Mouse (Mus musculus): ENCODE measurements around the gene Atg101. TPM values are rescaled to one million over a fixed set of nuclear protein-coding genes. Genes with fewer than 3 reads are reported as not detected.

Gene Atg101
- polyA plus RNA-seq, 1 experiment from 2014 or later, result 82.8 TPM

DNA sequence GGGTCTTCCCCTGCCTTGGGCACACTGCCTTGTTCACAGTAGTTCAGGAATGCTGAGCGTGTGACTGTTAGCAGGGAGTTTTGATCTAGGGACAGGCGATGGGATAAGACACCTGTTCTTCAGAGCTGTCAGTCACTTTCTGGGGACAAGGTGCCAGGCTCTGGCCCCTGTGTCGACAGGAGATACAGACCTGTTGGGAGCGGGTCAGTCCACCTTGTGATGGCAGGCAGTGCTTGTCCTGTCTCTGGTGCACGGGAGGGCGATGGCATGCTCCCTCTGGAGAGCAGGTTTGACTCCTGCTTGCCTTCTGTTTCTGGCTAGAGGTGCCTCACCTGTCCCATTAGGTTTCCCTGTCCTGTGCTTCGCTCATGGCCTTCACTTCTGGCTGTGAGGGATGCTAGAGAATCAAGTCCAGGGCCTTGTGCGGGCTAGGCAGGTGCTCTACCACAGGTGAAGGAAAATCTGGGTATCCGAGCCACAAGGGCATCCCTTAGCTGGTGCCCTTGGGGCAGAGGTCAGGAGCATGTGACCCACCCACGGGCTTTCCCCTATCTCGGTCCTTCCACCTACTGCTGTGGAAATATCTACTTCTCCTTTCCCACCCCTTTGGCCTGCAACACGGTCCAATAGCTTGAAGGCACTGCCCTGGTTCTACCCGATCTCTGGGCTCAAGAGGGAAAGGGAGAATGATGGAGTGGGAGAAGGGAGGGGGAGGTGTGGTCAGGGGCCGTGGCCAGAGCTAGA, 27.4 kb upstream of the Atg101 start:
- no peak for ATAC-seq

DNA sequence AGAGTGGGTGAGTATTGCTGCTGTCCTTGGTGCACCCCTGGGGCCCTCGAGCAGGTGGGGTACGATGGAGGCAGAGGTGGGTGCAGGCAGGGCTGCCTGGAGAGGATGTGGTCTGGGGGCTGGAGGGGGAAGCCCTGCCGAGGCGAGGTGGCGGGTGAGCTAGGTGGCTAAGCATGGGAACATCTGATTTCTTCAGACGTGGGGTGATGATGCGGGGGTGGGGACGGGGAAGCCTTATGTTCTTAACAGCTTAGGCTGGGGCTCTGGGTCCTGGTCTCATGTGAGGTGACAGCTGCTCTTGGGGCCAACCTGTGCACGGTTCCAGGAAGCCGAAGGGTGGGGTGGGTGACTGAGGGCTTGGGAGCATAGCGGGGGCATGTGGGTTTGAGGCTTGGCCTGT, 25.7 kb upstream of the Atg101 start:
- Histone ChIP-seq H3K27me3 (peaks cover 12% of the 10 kb centered on the region; the same call in 1 of the 2 replicates), H3K27ac (no peak overlapping the region), H3K4me2 (replicated peaks) (no peak overlapping the region), H3K9ac (replicated peaks) (no peak overlapping the region), H3K36me3 (no peaks in the 10 kb centered on the region), H3K9me3 (no peaks in the 10 kb centered on the region), H3K4me3 (replicated peaks) (no peak overlapping the region), H3K4me1 (replicated peaks) (peaks cover 12% of the 10 kb centered on the region; the same call in 1 of the 2 replicates)
- ATAC-seq, result no peak
- WGBS, result 94% methylated on average over 11 of the region's 11 CpGs

More for the DNA sequence above, 27.4 kb upstream of the Atg101 start:
- Histone ChIP-seq H3K4me2 (replicated peaks) (no peak overlapping the region), H3K4me1 (replicated peaks) (peaks cover 12% of the 10 kb centered on the region; the same call in 1 of the 2 replicates), H3K27me3 (peaks cover 25% of the 10 kb centered on the region; the same call in 1 of the 2 replicates), H3K36me3 (no peaks in the 10 kb centered on the region), H3K4me3 (replicated peaks) (no peak overlapping the region), H3K27ac (no peak overlapping the region), H3K9ac (replicated peaks) (no peak overlapping the region), H3K9me3 (no peaks in the 10 kb centered on the region)
- WGBS, result 78% methylated on average over 14 of the region's 14 CpGs

- Histone ChIP-seq H3K9me3 (no peaks in the 10 kb centered on the region), H3K27me3 (peaks cover 9% of the 10 kb centered on the region; the same call in 1 of the 2 replicates), H3K9ac (replicated peaks) (no peak overlapping the region), H3K27ac (no peak overlapping the region), H3K36me3 (no peaks in the 10 kb centered on the region), H3K4me1 (replicated peaks) (peaks cover 5% of the 10 kb centered on the region; the same call in 1 of the 2 replicates), H3K4me3 (replicated peaks) (no peak overlapping the region), H3K4me2 (replicated peaks) (no peak overlapping the region)
- no peak for ATAC-seq
- WGBS, result 70% methylated on average over 3 of the region's 3 CpGs
Observed at GRCm38 (mm10) chr15:101259922-101260321, 24.1 kb upstream of the Atg101 start.

- no peaks in the 10 kb centered on the region for H3K36me3 ChIP-seq
- H3K4me2 ChIP-seq (replicated peaks), result no peak overlapping the region
- H3K4me1 ChIP-seq (replicated peaks), result 0 out of 2 replicates have a peak, but pooled peaks cover 4% of the 10 kb centered on the region
- no peak overlapping the region for H3K4me3 ChIP-seq (replicated peaks)
- ATAC-seq, result no peak
- H3K9me3 ChIP-seq, result no peaks in the 10 kb centered on the region
- H3K27ac ChIP-seq, result no peak overlapping the region
- WGBS, result 74% methylated on average over 10 of the region's 10 CpGs
- no peak overlapping the region for H3K9ac ChIP-seq (replicated peaks)
- H3K27me3 ChIP-seq, result peaks cover 12% of the 10 kb centered on the region
Observed at GRCm38 (mm10) chr15:101260387-101260786, 23.7 kb upstream of the Atg101 start.

GRCm38 (mm10) chr15:101260874-101261622, 23.0 kb upstream of the Atg101 start:
- Histone ChIP-seq H3K4me2 (replicated peaks) (no peak overlapping the region), H3K9ac (replicated peaks) (no peak overlapping the region), H3K4me1 (replicated peaks) (peaks cover 10% of the 10 kb centered on the region), H3K36me3 (no peaks in the 10 kb centered on the region), H3K27me3 (peaks cover 17% of the 10 kb centered on the region), H3K4me3 (replicated peaks) (no peak overlapping the region), H3K27ac (peak overlapping the region; percentile 25; the same call in 1 of the 2 replicates), H3K9me3 (no peaks in the 10 kb centered on the region)
- WGBS, result 74% methylated on average over 13 of the region's 13 CpGs
- ATAC-seq, result no peak

DNA sequence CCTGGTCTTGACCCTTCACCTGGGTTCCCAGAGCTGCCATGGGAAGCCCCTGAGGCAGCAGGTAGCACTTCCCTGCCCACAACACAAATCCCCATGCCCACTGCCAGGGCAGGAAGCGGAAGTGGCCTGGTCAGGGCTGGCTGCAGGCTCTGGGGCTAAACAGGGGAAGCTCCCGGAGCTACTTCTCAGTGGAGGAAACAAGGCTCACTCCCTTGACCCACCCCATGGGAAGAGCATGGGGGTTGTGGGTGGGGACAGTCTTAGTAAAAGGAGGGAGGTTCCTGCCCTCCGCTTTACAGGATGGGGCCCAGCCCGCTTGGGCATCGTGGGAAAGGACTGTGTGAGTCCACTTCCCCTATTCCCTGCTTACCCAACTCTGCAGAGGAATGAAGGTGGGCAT, 21.6 kb upstream of the Atg101 start:
- Histone ChIP-seq H3K27me3 (peaks cover 24% of the 10 kb centered on the region), H3K4me3 (replicated peaks) (no peak overlapping the region), H3K9me3 (no peaks in the 10 kb centered on the region), H3K4me2 (replicated peaks) (no peak overlapping the region), H3K4me1 (replicated peaks) (peaks cover 25% of the 10 kb centered on the region), H3K9ac (replicated peaks) (no peak overlapping the region), H3K36me3 (no peaks in the 10 kb centered on the region), H3K27ac (no peak overlapping the region)
- no peak for ATAC-seq
- 70% methylated on average over 5 of the region's 5 CpGs for WGBS

DNA sequence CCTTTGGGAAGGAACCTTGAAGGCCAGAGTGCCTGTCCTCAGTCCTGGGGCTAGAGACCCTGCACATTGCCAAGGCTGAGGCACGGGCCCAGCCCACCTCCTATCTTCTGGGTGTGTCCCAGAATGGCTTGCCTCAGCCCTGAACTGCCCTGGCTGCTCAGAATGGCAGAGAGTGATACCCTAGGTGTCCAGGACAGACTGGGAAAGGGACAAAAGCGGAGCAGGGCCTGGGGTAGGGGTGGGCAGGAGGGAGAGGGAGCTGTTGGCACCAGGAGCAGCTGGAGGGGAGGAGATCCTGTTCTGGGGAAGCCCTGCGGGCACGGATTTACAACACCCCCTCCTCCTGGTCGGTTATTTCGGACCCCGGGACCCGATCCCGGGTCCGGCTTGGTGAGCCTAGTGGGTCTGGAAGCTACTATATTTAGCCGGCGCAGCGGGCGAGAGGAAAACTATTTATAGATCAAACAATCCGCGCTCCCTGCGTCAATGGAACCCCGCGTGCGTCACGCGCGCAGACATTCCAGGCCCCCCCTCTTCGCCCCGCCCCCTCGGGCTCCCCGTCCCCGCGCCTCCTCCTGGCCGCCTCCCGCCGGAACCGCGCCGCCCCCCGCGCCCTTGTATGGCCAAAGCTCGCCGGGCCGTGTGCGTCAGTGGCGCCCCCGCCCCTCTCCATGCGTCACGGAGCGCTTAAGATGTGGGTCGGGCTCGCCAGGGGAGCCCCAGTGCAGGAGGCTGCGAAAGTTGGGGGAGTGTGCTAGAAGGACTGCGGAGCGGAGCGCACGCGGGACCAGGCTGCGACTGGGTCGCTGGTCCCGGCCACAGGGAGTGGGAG, 17.7 kb upstream of the Atg101 start:
- Histone ChIP-seq H3K9ac (replicated peaks) (peak overlapping the region; percentile 61), H3K27me3 (peaks cover 37% of the 10 kb centered on the region), H3K27ac (no peak overlapping the region), H3K4me3 (replicated peaks) (peak overlapping the region; percentile 47), H3K4me1 (replicated peaks) (peaks cover 21% of the 10 kb centered on the region), H3K9me3 (no peaks in the 10 kb centered on the region), H3K36me3 (peaks cover 11% of the 10 kb centered on the region; the same call in 1 of the 2 replicates), H3K4me2 (replicated peaks) (peak overlapping the region; percentile 83)
- ATAC-seq, result peak; percentile 69
- whole genome bisulfite sequencing, result under 1% methylated on average over 53 of the region's 57 CpGs

- no peak for ATAC-seq
- Histone ChIP-seq H3K36me3 (peaks cover 11% of the 10 kb centered on the region; the same call in 1 of the 2 replicates), H3K27ac (no peak overlapping the region), H3K4me3 (replicated peaks) (peak overlapping the region; percentile 47), H3K9me3 (no peaks in the 10 kb centered on the region), H3K9ac (replicated peaks) (peak overlapping the region; percentile 61), H3K4me2 (replicated peaks) (peak overlapping the region; percentile 83), H3K4me1 (replicated peaks) (peaks cover 21% of the 10 kb centered on the region), H3K27me3 (peaks cover 37% of the 10 kb centered on the region)
- WGBS, result 6% methylated on average over 25 of the region's 25 CpGs
Observed at GRCm38 (mm10) chr15:101267053-101268032, 16.7 kb upstream of the Atg101 start.

- no peak for ATAC-seq
- H3K4me2 ChIP-seq (replicated peaks), result no peak overlapping the region
Observed at GRCm38 (mm10) chr15:101270101-101270820, 13.8 kb upstream of the Atg101 start.

DNA sequence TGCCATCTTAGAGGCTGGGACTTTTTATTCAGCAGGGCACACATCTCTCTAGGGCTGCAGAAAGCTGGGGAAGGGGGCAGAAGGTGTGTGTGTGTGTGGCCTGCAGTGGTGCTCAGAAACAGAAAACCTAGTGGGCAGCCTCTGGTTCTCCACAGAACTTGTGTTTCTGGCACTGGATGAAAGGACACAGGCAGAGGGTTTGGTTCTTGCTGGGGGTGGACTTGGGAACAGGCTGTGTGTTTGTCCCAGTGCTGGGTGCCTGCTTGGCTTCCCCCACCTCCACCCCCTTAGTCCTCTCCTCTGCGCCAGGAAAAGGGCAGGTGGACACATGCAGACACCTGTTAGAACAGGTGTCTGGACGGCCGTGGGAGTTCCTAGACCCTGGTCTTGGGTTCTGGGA, 13.0 kb upstream of the Atg101 start:
- WGBS, result 72% methylated on average over 3 of the region's 3 CpGs

More at GRCm38 (mm10) chr15:101270101-101270820, 13.8 kb upstream of the Atg101 start:
- Histone ChIP-seq H3K9ac (replicated peaks) (no peak overlapping the region), H3K27ac (no peak overlapping the region), H3K36me3 (peaks cover 31% of the 10 kb centered on the region), H3K4me3 (replicated peaks) (no peak overlapping the region), H3K27me3 (peaks cover 35% of the 10 kb centered on the region), H3K4me1 (replicated peaks) (peaks cover 21% of the 10 kb centered on the region), H3K9me3 (no peaks in the 10 kb centered on the region)
- WGBS, result 92% methylated on average over 29 of the region's 29 CpGs

More for the DNA sequence above, 13.0 kb upstream of the Atg101 start:
- Histone ChIP-seq H3K9me3 (no peaks in the 10 kb centered on the region), H3K4me1 (replicated peaks) (peaks cover 15% of the 10 kb centered on the region), H3K9ac (replicated peaks) (no peak overlapping the region), H3K4me2 (replicated peaks) (no peak overlapping the region), H3K36me3 (peaks cover 31% of the 10 kb centered on the region), H3K4me3 (replicated peaks) (no peak overlapping the region), H3K27ac (no peak overlapping the region), H3K27me3 (peaks cover 27% of the 10 kb centered on the region)
- ATAC-seq, result no peak
